Mouse (Mus musculus) forebrain, embryonic 12.5 days (tissue): ENCODE data around the gene Rnf144a. TPM values are rescaled to one million over a fixed set of nuclear protein-coding genes. Genes with fewer than 3 reads are reported as not detected.
"Not testable (repeated sequence)": the region's sequence is repeated elsewhere in the genome, so short reads cannot be mapped to it uniquely, and the experiment has no call there.

Experiments
- ATAC-seq: fragments of 200-750 bp; cut with Nextera tagmentation; 2 replicates; pipeline ENCODE4 v1.8.0; 2017; ENCODE audit warnings: moderate TSS enrichment; ENCODE audit not compliant: low FRiP score
- H3K27ac ChIP-seq: fragments of 300-500 bp; sonication (generic); 2 replicates; pipeline ENCODE4 v1.5.1; 2016; ENCODE audit warnings: mild to moderate bottlenecking
- H3K27me3 ChIP-seq: fragments of 300-500 bp; sonication (generic); 2 replicates; pipeline ENCODE4 v1.6.1; 2016; ENCODE audit warnings: mild to moderate bottlenecking
- H3K36me3 ChIP-seq: fragments of 300-500 bp; sonication (generic); replicated peaks from 2 replicates; pipeline ENCODE4 v1.6.1; 2016; ENCODE audit warnings: mild to moderate bottlenecking
- H3K4me1 ChIP-seq: fragments of 300-500 bp; sonication (generic); 2 replicates; pipeline ENCODE4 v1.6.1; 2016
- H3K4me2 ChIP-seq: fragments of 300-500 bp; sonication (generic); 2 replicates; pipeline ENCODE4 v1.6.1; 2016; ENCODE audit warnings: mild to moderate bottlenecking, moderate library complexity
- H3K4me3 ChIP-seq: fragments of 300-500 bp; sonication (generic); replicated peaks from 2 replicates; pipeline ENCODE4 v1.5.1; 2016; ENCODE audit warnings: mild to moderate bottlenecking
- H3K9ac ChIP-seq: fragments of 300-500 bp; sonication (generic); 2 replicates; pipeline ENCODE4 v1.6.1; 2016; ENCODE audit warnings: mild to moderate bottlenecking
- H3K9me3 ChIP-seq: fragments of 300-500 bp; sonication (generic); 2 replicates; pipeline ENCODE4 v1.6.1; 2016
- WGBS: fragments of 180-500 bp; shearing (Covaris S2); methylation state at CpG from one replicate; pipeline ENCODE4 v1.1.7; 2016; 5-methylcytosine and 5-hydroxymethylcytosine counted together
- polyA plus RNA-seq: library from polyadenylated mRNA; unstranded; fragments of >200 nt; fragmentation: Nextera tagmentation; extraction: Ambion mirVana; gene quantifications from 2 replicates; pipeline ENCODE4 v1.2.1, GENCODE M21; 2016

The Rnf144a gene
- polyA plus RNA-seq, 1 experiment from 2014 or later, result 50.7 TPM

GRCm38 (mm10) chr12:26436334-26436733, 21.3 kb upstream of the Rnf144a start:
- H3K9me3 ChIP-seq, result no peaks in the 10 kb centered on the region
- H3K36me3 ChIP-seq, result no peaks in the 10 kb centered on the region
- no peak overlapping the region for H3K4me3 ChIP-seq
- ATAC-seq, result no peak
- H3K27ac ChIP-seq, result no peak overlapping the region
- no peak overlapping the region for H3K9ac ChIP-seq
- 88% methylated on average over 4 of the region's 4 CpGs for WGBS
- no peak overlapping the region for H3K4me2 ChIP-seq
- no peaks in the 10 kb centered on the region for H3K27me3 ChIP-seq
- no peaks in the 10 kb centered on the region for H3K4me1 ChIP-seq

GRCm38 (mm10) chr12:26428771-26429170, 13.7 kb upstream of the Rnf144a start:
- not testable (repeated sequence) for H3K4me2 ChIP-seq, H3K9me3 ChIP-seq, H3K36me3 ChIP-seq, H3K27ac ChIP-seq, H3K27me3 ChIP-seq, ATAC-seq, H3K4me3 ChIP-seq, H3K4me1 ChIP-seq, H3K9ac ChIP-seq
- WGBS, result 97% methylated on average over 2 of the region's 2 CpGs

DNA sequence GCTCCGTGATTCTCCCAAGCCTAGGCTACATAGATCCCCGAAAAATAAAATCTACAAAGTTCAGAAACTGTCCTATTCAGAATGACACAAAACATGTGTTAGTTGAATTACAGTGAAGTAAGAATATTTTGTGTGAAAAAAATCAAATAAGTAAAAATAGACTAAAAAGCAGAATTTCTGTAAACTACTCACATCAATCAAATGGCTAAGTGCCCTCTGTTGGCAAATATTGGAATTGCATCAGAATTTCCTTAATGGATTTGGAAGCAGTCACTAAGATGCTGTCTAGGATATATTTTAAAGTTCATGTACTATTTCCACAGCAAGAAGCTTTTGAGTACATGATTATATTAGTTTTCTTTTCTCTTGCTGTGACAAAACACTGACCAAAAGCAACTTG, 9.8 kb upstream of the Rnf144a start:
- H3K27me3 ChIP-seq, result no peaks in the 10 kb centered on the region

GRCm38 (mm10) chr12:26418322-26418721, 3.3 kb upstream of the Rnf144a start:
- WGBS, result 84% methylated on average over 4 of the region's 4 CpGs
- ATAC-seq, result no peak
- no peaks in the 10 kb centered on the region for H3K9me3 ChIP-seq
- no peak overlapping the region for H3K4me3 ChIP-seq
- no peak overlapping the region for H3K27ac ChIP-seq
- no peak overlapping the region for H3K4me2 ChIP-seq
- no peaks in the 10 kb centered on the region for H3K27me3 ChIP-seq
- H3K4me1 ChIP-seq, result peaks cover 17% of the 10 kb centered on the region
- H3K9ac ChIP-seq, result no peak overlapping the region
- no peaks in the 10 kb centered on the region for H3K36me3 ChIP-seq

More for the DNA sequence above, 9.8 kb upstream of the Rnf144a start:
- no peak for ATAC-seq
- H3K4me1 ChIP-seq, result no peaks in the 10 kb centered on the region
- H3K9me3 ChIP-seq, result no peaks in the 10 kb centered on the region
- H3K27ac ChIP-seq, result no peak overlapping the region
- no peak overlapping the region for H3K4me3 ChIP-seq
- 94% methylated on average over 2 of the region's 2 CpGs for WGBS
- H3K9ac ChIP-seq, result no peak overlapping the region
- no peak overlapping the region for H3K4me2 ChIP-seq
- no peaks in the 10 kb centered on the region for H3K36me3 ChIP-seq

GRCm38 (mm10) chr12:26416636-26417295, 1.7 kb upstream of the Rnf144a start:
- H3K9me3 ChIP-seq, result no peaks in the 10 kb centered on the region
- H3K4me1 ChIP-seq, result peaks cover 32% of the 10 kb centered on the region
- H3K4me2 ChIP-seq, result no peak overlapping the region
- no peaks in the 10 kb centered on the region for H3K27me3 ChIP-seq
- no peak for ATAC-seq
- H3K36me3 ChIP-seq, result no peaks in the 10 kb centered on the region
- H3K27ac ChIP-seq, result no peak overlapping the region
- H3K4me3 ChIP-seq, result no peak overlapping the region
- WGBS, result 72% methylated on average over 7 of the region's 7 CpGs
- H3K9ac ChIP-seq, result no peak overlapping the region

DNA sequence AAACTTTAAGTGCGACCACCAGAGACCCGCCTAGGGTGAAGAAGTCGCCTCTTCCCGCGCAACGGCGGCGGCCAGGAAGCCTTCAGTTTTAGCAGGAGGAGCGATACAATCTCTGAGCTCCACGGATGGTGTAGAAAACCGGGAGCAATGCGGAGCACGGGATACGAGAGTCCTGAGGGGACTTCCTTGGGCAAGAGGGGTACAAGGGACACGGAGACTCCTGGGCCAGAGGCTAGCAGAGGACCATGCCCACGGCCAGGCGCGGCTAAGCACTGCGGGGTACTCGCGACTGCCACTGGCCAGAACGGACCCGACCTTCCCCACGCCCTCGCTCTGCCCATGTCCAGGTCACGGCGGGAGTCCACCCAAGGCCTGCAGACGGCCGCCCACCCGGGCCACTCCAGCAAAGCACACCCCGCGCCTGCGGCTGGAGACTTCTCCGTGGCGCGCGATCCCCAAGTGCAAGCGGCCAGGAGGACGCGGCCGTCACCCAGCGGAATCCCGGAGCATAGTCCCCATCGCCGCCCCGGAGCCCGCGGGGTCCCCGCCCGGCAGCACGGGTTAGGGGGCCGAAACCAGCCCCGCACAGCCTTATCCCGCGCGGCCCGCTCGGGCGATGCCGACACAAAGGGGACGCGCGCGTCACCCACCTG, 477 bp downstream of the Rnf144a start:
- WGBS, result under 1% methylated on average over 62 of the region's 64 CpGs
- H3K4me3 ChIP-seq, result peak overlapping the region; percentile 93
- peaks cover 36% of the 10 kb centered on the region for H3K4me1 ChIP-seq
- no peaks in the 10 kb centered on the region for H3K9me3 ChIP-seq
- H3K36me3 ChIP-seq, result 0 out of 2 replicates have a peak, but pooled peaks cover 2% of the 10 kb centered on the region
- H3K4me2 ChIP-seq, result peak overlapping the region; percentile 82
- peak overlapping the region; percentile 87 for H3K27ac ChIP-seq
- ATAC-seq, result peak; percentile 83
- H3K9ac ChIP-seq, result peak overlapping the region; percentile 97
- H3K27me3 ChIP-seq, result no peaks in the 10 kb centered on the region

DNA sequence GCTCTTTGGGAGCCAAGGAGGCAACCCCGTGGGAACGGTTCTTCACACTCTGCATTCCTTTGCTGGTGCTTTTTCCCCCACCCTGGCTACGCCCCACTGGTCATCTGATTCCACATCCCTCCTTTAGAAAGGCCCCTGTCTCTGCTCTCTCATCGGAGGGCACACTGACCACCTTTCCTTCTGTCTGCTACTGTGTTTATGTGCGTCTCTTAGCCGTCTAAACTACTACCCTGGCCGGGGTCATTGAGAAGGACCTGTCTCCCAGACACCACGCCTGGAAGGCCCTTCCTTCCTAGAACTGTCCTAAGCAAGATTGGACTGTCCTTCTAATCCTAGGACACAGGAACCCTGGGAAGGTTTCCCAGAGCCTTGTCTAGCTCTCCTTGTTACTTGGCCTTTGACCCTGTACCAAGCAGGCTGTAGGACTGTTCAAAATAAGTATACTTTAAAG, 1.1 kb downstream of the Rnf144a start:
- WGBS, result 5% methylated on average over 8 of the region's 8 CpGs
- Histone ChIP-seq H3K4me2 (peak overlapping the region; percentile 82), H3K27ac (0 out of 2 replicates have a peak overlapping the region, but pooled peaks have one; percentile 87), H3K9me3 (no peaks in the 10 kb centered on the region), H3K27me3 (no peaks in the 10 kb centered on the region), H3K4me3 (peak overlapping the region; percentile 93), H3K9ac (peak overlapping the region; percentile 97), H3K36me3 (0 out of 2 replicates have a peak, but pooled peaks cover 8% of the 10 kb centered on the region), H3K4me1 (peaks cover 39% of the 10 kb centered on the region)
- 0 out of 2 replicates have a peak, but pooled peaks have one; percentile 18 for ATAC-seq

- H3K4me1 ChIP-seq, result peaks cover 45% of the 10 kb centered on the region
- peak overlapping the region; percentile 82 for H3K4me2 ChIP-seq
- H3K27me3 ChIP-seq, result no peaks in the 10 kb centered on the region
- peak overlapping the region; percentile 97 for H3K9ac ChIP-seq
- peak overlapping the region; percentile 4; the same call in 1 of the 2 replicates for H3K27ac ChIP-seq
- 74% methylated on average over 6 of the region's 6 CpGs for WGBS
- ATAC-seq, result no peak
- 0 out of 2 replicates have a peak, but pooled peaks cover 14% of the 10 kb centered on the region for H3K36me3 ChIP-seq
- no peaks in the 10 kb centered on the region for H3K9me3 ChIP-seq
- H3K4me3 ChIP-seq, result peak overlapping the region; percentile 93
Observed at GRCm38 (mm10) chr12:26412802-26413201, 2.3 kb downstream of the Rnf144a start.

- Histone ChIP-seq H3K36me3 (0 out of 2 replicates have a peak, but pooled peaks cover 14% of the 10 kb centered on the region), H3K4me2 (peak overlapping the region; percentile 82), H3K9ac (no peak overlapping the region), H3K9me3 (no peaks in the 10 kb centered on the region), H3K4me3 (no peak overlapping the region), H3K27ac (peak overlapping the region; percentile 4; the same call in 1 of the 2 replicates), H3K27me3 (no peaks in the 10 kb centered on the region), H3K4me1 (peaks cover 41% of the 10 kb centered on the region)
- 62% methylated on average over 10 of the region's 10 CpGs for WGBS
- no peak for ATAC-seq
Observed at GRCm38 (mm10) chr12:26411841-26412450, 3.1 kb downstream of the Rnf144a start.

DNA sequence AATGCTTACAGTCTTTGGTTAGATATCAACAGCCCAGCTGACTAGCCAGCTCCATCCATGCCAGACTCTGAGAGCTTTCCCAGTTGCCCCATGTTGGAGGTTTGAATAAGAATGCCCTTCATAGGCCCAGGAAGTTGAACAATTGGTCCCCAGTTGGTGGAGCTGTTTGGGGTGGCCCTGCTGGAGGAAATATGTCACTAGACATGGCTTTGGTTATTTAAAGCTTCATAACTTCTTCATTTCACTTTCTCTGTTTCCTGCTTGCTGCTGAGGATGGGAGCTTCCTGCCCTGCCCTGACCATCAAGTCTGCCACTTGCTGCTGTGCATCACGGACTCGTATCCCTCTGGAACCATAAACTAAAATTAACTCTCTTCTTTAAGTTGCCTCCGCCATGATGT, 4.6 kb downstream of the Rnf144a start:
- Histone ChIP-seq H3K27ac (no peak overlapping the region), H3K4me3 (no peak overlapping the region), H3K9ac (no peak overlapping the region), H3K4me2 (no peak overlapping the region), H3K4me1 (peaks cover 44% of the 10 kb centered on the region), H3K36me3 (0 out of 2 replicates have a peak, but pooled peaks cover 14% of the 10 kb centered on the region), H3K27me3 (no peaks in the 10 kb centered on the region), H3K9me3 (no peaks in the 10 kb centered on the region)
- ATAC-seq, result no peak
- 87% methylated on average over 3 of the region's 3 CpGs for WGBS

- no peak overlapping the region for H3K9ac ChIP-seq
- WGBS, result 73% methylated on average over 9 of the region's 9 CpGs
- H3K4me1 ChIP-seq, result peaks cover 46% of the 10 kb centered on the region
- no peaks in the 10 kb centered on the region for H3K9me3 ChIP-seq
- no peaks in the 10 kb centered on the region for H3K27me3 ChIP-seq
- H3K36me3 ChIP-seq, result peaks cover 28% of the 10 kb centered on the region
- ATAC-seq, result no peak
- no peak overlapping the region for H3K4me3 ChIP-seq
- no peak overlapping the region for H3K4me2 ChIP-seq
- no peak overlapping the region for H3K27ac ChIP-seq
Observed at GRCm38 (mm10) chr12:26408707-26409106, 6.3 kb downstream of the Rnf144a start.
